Mouse (Mus musculus) embryo, embryonic 10.5 days (tissue): Measurements from ENCODE around the gene Xpnpep2.

Experiments used
- DNase-seq: peaks from one replicate; pipeline ENCODE4 v3.0.0-alpha.2; 2015; ENCODE audit warnings: low spot score

The Xpnpep2 gene

GRCm38 (mm10) chrX:48158229-48158919, 49.8 kb downstream of the Xpnpep2 start:
- DNase-seq: no peak

DNA sequence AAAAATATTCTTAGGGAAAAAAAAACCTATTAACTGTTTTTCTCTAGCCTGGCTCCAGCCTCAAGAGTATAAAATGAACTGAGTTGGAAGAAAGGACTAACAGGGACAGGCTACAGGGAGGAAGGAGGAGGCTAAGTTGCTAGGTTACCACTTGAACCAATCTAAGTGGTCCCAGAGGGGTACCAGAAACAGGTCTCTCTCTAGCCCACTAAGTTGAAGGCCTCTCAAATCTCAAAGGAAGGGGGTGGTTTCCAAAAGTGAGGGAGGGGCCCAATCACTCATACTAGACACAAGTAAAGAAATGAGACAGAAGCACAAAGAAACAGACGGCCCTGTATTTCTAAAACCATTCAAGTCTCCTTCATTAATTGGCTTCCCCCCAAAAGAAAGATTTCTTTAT, 61.4 kb downstream of the Xpnpep2 start:
- peak; percentile 35 for DNase-seq

GRCm38 (mm10) chrX:48170368-48170767, 61.8 kb downstream of the Xpnpep2 start:
- no peak for DNase-seq

GRCm38 (mm10) chrX:48181844-48182243, 73.3 kb downstream of the Xpnpep2 start:
- no peak for DNase-seq

DNA sequence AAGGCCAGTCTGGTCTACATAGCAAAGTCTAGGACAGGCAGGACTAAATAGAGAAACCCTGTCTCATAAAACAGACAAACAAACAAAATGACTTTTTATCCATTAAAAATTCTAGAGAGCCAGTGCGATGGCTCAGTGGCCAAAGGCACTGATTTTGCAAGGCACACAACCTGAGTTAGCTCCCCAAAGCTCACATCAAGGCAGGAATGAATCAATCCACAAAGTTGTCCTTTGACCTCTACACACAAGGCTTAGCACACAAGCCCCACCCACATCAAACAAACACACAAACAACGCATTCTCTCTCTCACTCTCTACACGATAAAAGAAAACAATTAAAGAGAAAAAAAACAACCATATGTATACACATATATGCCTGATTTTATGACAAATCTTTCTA, 76.2 kb downstream of the Xpnpep2 start:
- DNase-seq: no peak
